Mouse (Mus musculus): ENCODE measurements around the gene Dusp8.

- TF ChIP-seq CTCF (IDR thresholded peaks at IDR 0.05; ENCODE audit: control insufficient read depth, insufficient read depth, low read length) (no peak), POLR2A (IDR thresholded peaks at IDR 0.05; ENCODE audit: borderline replicate concordance, control insufficient read depth, low read depth, low read length) (no peak)
Observed at GRCm38 (mm10) chr7:142128843-142129242, 33.2 kb upstream of the Dusp8 start.
